Mouse (Mus musculus) midbrain, embryonic 14.5 days (tissue): ENCODE data around the gene Klhl6. TPM values are rescaled to one million over a fixed set of nuclear protein-coding genes. Genes with fewer than 3 reads are reported as not detected.

Source experiments
- ATAC-seq: fragments of 200-750 bp; cut with Nextera tagmentation; 2 replicates; pipeline ENCODE4 v1.8.0; 2017; ENCODE audit warnings: moderate number of reproducible peaks, moderate library complexity; ENCODE audit not compliant: low FRiP score, low TSS enrichment
- DNase-seq: peaks from one replicate; pipeline ENCODE4 v3.0.0-alpha.2; 2015
- H3K27ac ChIP-seq: fragments of 300-500 bp; sonication (generic); replicated peaks from 2 replicates; pipeline ENCODE4 v1.5.1; 2014; ENCODE audit warnings: mild to moderate bottlenecking, low read depth, low read length, moderate library complexity
- H3K27me3 ChIP-seq: fragments of 300-500 bp; sonication (generic); 2 replicates; pipeline ENCODE4 v1.6.1; 2014; ENCODE audit warnings: low read length, control low read depth, mixed read lengths; ENCODE audit not compliant: control insufficient read depth, insufficient read depth
- H3K36me3 ChIP-seq: fragments of 300-500 bp; sonication (generic); 2 replicates; pipeline ENCODE4 v1.6.1; 2014; ENCODE audit warnings: low read length, control low read depth; ENCODE audit not compliant: control insufficient read depth, insufficient read depth
- H3K4me1 ChIP-seq: fragments of 300-500 bp; sonication (generic); 2 replicates; pipeline ENCODE4 v1.6.1; 2014; ENCODE audit warnings: mild to moderate bottlenecking, antibody characterized with exemption, low read length, control low read depth; ENCODE audit not compliant: control insufficient read depth, insufficient read depth
- H3K4me2 ChIP-seq: fragments of 300-500 bp; sonication (generic); 2 replicates; pipeline ENCODE4 v1.6.1; 2014; ENCODE audit warnings: mild to moderate bottlenecking, low read length, moderate library complexity
- H3K4me3 ChIP-seq: fragments of 300-500 bp; sonication (generic); replicated peaks from 2 replicates; pipeline ENCODE4 v1.5.1; 2014; ENCODE audit warnings: low read depth, low read length
- H3K9ac ChIP-seq: fragments of 300-500 bp; sonication (generic); replicated peaks from 2 replicates; pipeline ENCODE4 v1.6.1; 2014; ENCODE audit warnings: mild to moderate bottlenecking, low read length, moderate library complexity
- H3K9me3 ChIP-seq: fragments of 300-500 bp; sonication (generic); 2 replicates; pipeline ENCODE4 v1.6.1; 2016; ENCODE audit warnings: low read length, control low read depth, mixed read lengths; ENCODE audit not compliant: control insufficient read depth
- WGBS: fragments of 180-500 bp; shearing (Covaris S2); extraction: QIAGEN DNeasy Blood & Tissue Kit; methylation state at CpG from one replicate; pipeline ENCODE4 v1.1.7; 2014; 5-methylcytosine and 5-hydroxymethylcytosine counted together
- polyA plus RNA-seq: library from polyadenylated mRNA; unstranded; fragments of >200 nt; fragmentation: Nextera tagmentation; extraction: Ambion mirVana; gene quantifications from 2 replicates; pipeline ENCODE4 v1.2.1, GENCODE M21; 2014

Gene Klhl6
- polyA plus RNA-seq, 1 experiment from 2014 or later, result 4.4 TPM

- no peak for DNase-seq
- H3K36me3 ChIP-seq, result no peaks in the 10 kb centered on the region
Observed at GRCm38 (mm10) chr16:19966437-19966836, 16.4 kb downstream of the Klhl6 start.

GRCm38 (mm10) chr16:19962951-19963350 is 19.9 kb downstream of the Klhl6 start:
- H3K4me3 ChIP-seq, result no peak overlapping the region
- H3K9me3 ChIP-seq, result no peaks in the 10 kb centered on the region
- H3K27me3 ChIP-seq, result no peaks in the 10 kb centered on the region
- no peaks in the 10 kb centered on the region for H3K4me1 ChIP-seq
- H3K36me3 ChIP-seq, result no peaks in the 10 kb centered on the region
- H3K9ac ChIP-seq, result no peak overlapping the region
- 89% methylated on average over 3 of the region's 3 CpGs for WGBS
- no peak overlapping the region for H3K4me2 ChIP-seq
- DNase-seq, result no peak
- H3K27ac ChIP-seq, result no peak overlapping the region
- no peak for ATAC-seq

More at GRCm38 (mm10) chr16:19966437-19966836, 16.4 kb downstream of the Klhl6 start:
- Histone ChIP-seq H3K4me2 (no peak overlapping the region), H3K4me3 (no peak overlapping the region), H3K4me1 (no peaks in the 10 kb centered on the region), H3K9me3 (no peaks in the 10 kb centered on the region), H3K27ac (no peak overlapping the region), H3K27me3 (no peaks in the 10 kb centered on the region), H3K9ac (no peak overlapping the region)
- 89% methylated on average over 1 of the region's 1 CpGs for WGBS
- ATAC-seq, result no peak

DNA sequence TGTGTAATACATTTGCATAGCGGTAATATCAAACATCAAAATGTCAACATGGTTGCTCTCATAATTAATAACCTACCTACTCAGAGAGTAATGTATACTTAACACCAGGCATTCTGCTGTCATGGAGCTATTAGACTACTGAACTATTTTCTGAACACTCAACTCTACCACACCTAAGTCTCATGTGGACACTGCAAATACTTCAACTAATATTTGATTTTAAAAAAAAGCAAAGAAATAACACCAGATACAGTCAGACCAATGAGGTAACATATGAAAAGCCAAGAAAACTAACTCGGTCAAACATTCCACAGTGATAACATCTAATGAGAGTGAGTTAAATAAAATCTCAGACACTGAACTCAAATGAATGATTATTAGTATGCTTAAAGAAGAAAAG is 21.8 kb downstream of the Klhl6 start:
- DNase-seq (no peak), ATAC-seq (no peak)
- Histone ChIP-seq H3K27me3 (no peaks in the 10 kb centered on the region), H3K4me2 (no peak overlapping the region), H3K9me3 (no peaks in the 10 kb centered on the region), H3K4me3 (no peak overlapping the region), H3K4me1 (no peaks in the 10 kb centered on the region), H3K36me3 (no peaks in the 10 kb centered on the region), H3K27ac (no peak overlapping the region), H3K9ac (no peak overlapping the region)
- 92% methylated on average over 2 of the region's 2 CpGs for WGBS

DNA sequence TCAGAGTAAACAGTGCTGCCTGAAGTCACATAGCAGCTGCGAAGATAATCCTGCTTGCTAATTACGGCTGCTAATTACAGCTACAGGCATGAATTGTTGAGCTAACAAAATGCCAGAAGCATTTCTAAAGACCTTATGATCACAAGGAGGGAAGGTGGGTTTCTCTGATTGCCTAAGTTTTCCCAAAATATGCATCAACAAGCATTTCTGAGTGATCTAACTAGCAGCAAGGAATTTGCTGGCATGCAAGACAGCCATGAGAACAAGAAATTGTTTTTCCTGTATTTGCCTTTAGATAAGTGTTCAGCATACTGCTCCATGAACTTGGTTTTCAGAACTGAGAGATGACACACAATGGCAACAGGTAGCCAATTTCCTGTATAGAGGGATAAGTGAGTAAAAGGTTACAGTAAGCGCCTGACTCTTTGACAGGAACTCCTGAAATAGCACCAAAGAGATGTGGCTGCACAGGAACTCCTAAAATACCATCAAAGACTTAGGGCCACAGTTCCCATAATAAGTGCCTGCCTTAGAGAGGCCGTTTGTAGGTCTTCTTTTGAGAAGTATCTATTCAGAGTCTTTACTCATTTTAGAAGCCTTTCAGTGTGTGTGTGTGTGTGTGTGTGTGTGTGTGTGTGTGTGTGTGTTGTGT is 22.3 kb downstream of the Klhl6 start:
- Histone ChIP-seq H3K4me2 (no peak overlapping the region), H3K9me3 (no peaks in the 10 kb centered on the region), H3K36me3 (no peaks in the 10 kb centered on the region), H3K9ac (no peak overlapping the region), H3K4me1 (no peaks in the 10 kb centered on the region), H3K4me3 (no peak overlapping the region), H3K27me3 (no peaks in the 10 kb centered on the region), H3K27ac (no peak overlapping the region)
- WGBS, result 82% methylated on average over 4 of the region's 4 CpGs
- DNase-seq (no peak), ATAC-seq (no peak)

GRCm38 (mm10) chr16:19957051-19957450 is 25.8 kb downstream of the Klhl6 start:
- Histone ChIP-seq H3K27me3 (no peaks in the 10 kb centered on the region), H3K9ac (no peak overlapping the region), H3K4me2 (no peak overlapping the region), H3K4me1 (no peaks in the 10 kb centered on the region), H3K27ac (no peak overlapping the region), H3K36me3 (no peaks in the 10 kb centered on the region), H3K9me3 (no peaks in the 10 kb centered on the region), H3K4me3 (no peak overlapping the region)
- DNase-seq (no peak), ATAC-seq (no peak)
- WGBS, result 89% methylated on average over 5 of the region's 5 CpGs

GRCm38 (mm10) chr16:19947336-19947735 is 35.5 kb downstream of the Klhl6 start:
- no peak overlapping the region for H3K4me2 ChIP-seq
- H3K27me3 ChIP-seq, result no peaks in the 10 kb centered on the region
- H3K36me3 ChIP-seq, result no peaks in the 10 kb centered on the region
- ATAC-seq, result no peak
- H3K4me3 ChIP-seq, result no peak overlapping the region
- no peak for DNase-seq
- H3K27ac ChIP-seq, result no peak overlapping the region
- H3K9me3 ChIP-seq, result no peaks in the 10 kb centered on the region
- H3K4me1 ChIP-seq, result no peaks in the 10 kb centered on the region
- H3K9ac ChIP-seq, result no peak overlapping the region
- 91% methylated on average over 3 of the region's 3 CpGs for WGBS

- Histone ChIP-seq H3K27ac (no peak overlapping the region), H3K27me3 (no peaks in the 10 kb centered on the region), H3K9ac (no peak overlapping the region), H3K36me3 (no peaks in the 10 kb centered on the region), H3K4me2 (no peak overlapping the region), H3K9me3 (no peaks in the 10 kb centered on the region), H3K4me3 (no peak overlapping the region), H3K4me1 (no peaks in the 10 kb centered on the region)
- 85% methylated on average over 11 of the region's 11 CpGs for WGBS
- ATAC-seq, result no peak
- DNase-seq, result no peak
Observed at GRCm38 (mm10) chr16:19946578-19947298, 36.1 kb downstream of the Klhl6 start.

GRCm38 (mm10) chr16:19920823-19921222 is 62.0 kb downstream of the Klhl6 start:
- H3K4me2 ChIP-seq, result no peak overlapping the region
- H3K4me3 ChIP-seq, result no peak overlapping the region
- ATAC-seq, result no peak
- no peaks in the 10 kb centered on the region for H3K9me3 ChIP-seq
- no peaks in the 10 kb centered on the region for H3K4me1 ChIP-seq
- no peak overlapping the region for H3K9ac ChIP-seq
- H3K36me3 ChIP-seq, result no peaks in the 10 kb centered on the region
- DNase-seq, result no peak
- no peak overlapping the region for H3K27ac ChIP-seq
- no peaks in the 10 kb centered on the region for H3K27me3 ChIP-seq

GRCm38 (mm10) chr16:19918286-19918685 is 64.6 kb downstream of the Klhl6 start:
- H3K27ac ChIP-seq, result no peak overlapping the region
- no peaks in the 10 kb centered on the region for H3K27me3 ChIP-seq
- no peaks in the 10 kb centered on the region for H3K36me3 ChIP-seq
- H3K9me3 ChIP-seq, result no peaks in the 10 kb centered on the region
- WGBS, result 88% methylated on average over 1 of the region's 1 CpGs
- no peak overlapping the region for H3K9ac ChIP-seq
- no peak overlapping the region for H3K4me3 ChIP-seq
- ATAC-seq, result no peak
- no peak overlapping the region for H3K4me2 ChIP-seq
- H3K4me1 ChIP-seq, result no peaks in the 10 kb centered on the region
- DNase-seq, result no peak
